Mouse (Mus musculus): ENCODE data around the gene Spin4. TPM values are rescaled to one million over a fixed set of nuclear protein-coding genes. Genes with fewer than 3 reads are reported as not detected.

The Spin4 gene
- polyA plus RNA-seq (2014; fragmentation: Nextera tagmentation; extraction: Ambion mirVana), result 3.7 and 5.4 TPM in 2 replicates

DNA sequence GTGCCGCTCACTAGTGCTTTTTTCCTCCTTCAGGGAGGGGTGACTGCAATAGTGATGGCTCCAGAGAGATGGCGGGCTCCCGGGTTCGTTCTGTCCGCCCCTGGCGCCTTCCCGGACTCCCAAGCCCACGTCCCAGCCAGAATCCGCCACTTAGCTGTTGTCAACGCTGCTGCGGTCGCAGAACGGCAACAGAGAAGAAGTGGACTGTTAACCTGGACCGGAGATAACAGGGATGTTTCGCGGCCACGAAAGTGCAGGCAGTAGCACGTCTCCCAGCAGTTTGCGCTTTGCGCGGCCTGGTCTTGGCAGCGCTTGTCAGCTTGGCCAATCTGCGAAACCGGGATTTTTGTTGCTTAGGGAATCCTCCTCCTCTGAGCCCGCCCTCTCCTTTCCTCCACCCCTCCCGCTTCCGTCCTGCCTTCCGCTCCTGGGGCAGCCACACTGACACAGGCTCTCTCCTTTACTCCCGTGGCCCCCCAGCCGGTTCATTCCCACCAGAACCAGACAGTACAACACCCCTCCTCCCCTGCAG, at the start of gene Spin4:
Gene Spin4, minus strand, starts transcription at position 322 of the 532 bp plus-strand sequence.
- H3K27me3 ChIP-seq (ENCODE audit: control insufficient read depth, insufficient read depth, low read length), result peaks cover 7% of the 10 kb centered on the region
- WGBS, result 13% methylated on average over 29 of the region's 30 CpGs
- H3K9me3 ChIP-seq (ENCODE audit: control insufficient read depth, low read length), result no peaks in the 10 kb centered on the region
- H3K27ac ChIP-seq, result peak within 1 kb of the TSS; percentile 79
- H3K9ac ChIP-seq, result peak within 1 kb of the TSS; percentile 58
- DNase-seq (ENCODE audit: low spot score) (peak; percentile 77), ATAC-seq (ENCODE audit: low FRiP score) (peak; percentile 92)
- peak within 1 kb of the TSS; percentile 67 for H3K4me2 ChIP-seq (replicated peaks)
- no peaks in the 10 kb centered on the region for H3K36me3 ChIP-seq (replicated peaks; ENCODE audit: control insufficient read depth, insufficient read depth)
- peak within 1 kb of the TSS; percentile 43 for H3K4me3 ChIP-seq (replicated peaks; ENCODE audit: low read length)
- H3K4me1 ChIP-seq (replicated peaks; ENCODE audit: control insufficient read depth, insufficient read depth, low read length), result no peaks in the 10 kb centered on the region

DNA sequence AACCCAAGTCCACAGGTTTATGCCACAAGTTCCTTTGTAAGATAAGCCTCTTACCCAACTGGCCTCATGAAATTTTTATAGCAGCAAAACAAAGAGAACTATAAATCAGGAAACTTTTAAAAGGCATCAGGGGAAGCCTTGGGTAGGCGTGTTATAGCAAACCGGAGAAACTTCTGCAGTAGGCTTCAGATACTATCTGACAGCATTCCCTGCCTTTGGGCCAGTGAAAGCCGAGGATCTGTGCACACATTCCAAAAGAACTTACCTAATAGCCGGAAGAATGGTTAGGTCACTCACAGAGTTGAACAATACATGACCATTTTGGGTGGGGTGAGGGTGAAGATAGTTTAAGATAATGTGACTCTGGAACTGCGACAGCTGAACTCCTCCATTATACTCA, 1.4 kb upstream of the Spin4 start:
- no peaks in the 10 kb centered on the region for H3K9me3 ChIP-seq (ENCODE audit: control insufficient read depth, low read length)
- no peak overlapping the region for H3K4me3 ChIP-seq (replicated peaks; ENCODE audit: low read length)
- H3K4me2 ChIP-seq (replicated peaks), result no peak overlapping the region
- peaks cover 7% of the 10 kb centered on the region for H3K27me3 ChIP-seq (ENCODE audit: control insufficient read depth, insufficient read depth, low read length)
- H3K9ac ChIP-seq, result no peak overlapping the region
- no peaks in the 10 kb centered on the region for H3K4me1 ChIP-seq (replicated peaks; ENCODE audit: control insufficient read depth, insufficient read depth, low read length)
- no peak for ATAC-seq (ENCODE audit: low FRiP score)
- no peak overlapping the region for H3K27ac ChIP-seq
- WGBS, result 73% methylated on average over 5 of the region's 5 CpGs
- no peak for DNase-seq (ENCODE audit: low spot score)
- H3K36me3 ChIP-seq (replicated peaks; ENCODE audit: control insufficient read depth, insufficient read depth), result no peaks in the 10 kb centered on the region

DNA sequence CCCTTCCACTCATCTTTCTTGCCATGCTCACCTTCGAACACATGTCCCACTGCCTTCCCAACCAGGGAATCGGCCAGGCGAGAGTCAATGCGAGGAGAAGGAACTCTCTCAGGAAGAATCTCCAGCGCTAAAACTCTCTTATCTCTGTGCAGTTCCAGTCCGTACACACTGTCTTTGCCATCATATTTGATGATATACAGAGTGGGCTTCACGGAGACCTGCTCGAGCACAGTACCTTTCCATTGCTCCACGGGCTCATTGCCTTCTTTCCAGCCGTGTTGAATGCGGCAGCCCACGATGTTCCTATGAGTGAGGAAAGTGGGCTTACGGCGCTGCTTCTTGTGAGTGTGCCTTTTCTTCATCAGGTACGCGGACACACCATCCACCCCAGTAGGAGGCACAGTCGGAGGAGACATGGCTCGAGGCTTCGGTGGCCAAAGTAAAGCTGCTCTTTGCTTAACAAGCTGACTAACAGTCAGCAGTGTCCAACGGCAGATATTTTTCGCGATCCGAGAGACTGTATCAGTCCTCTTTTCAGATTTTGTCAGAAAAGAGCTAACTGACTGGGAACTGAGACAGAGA, 612 bp downstream of the Spin4 start:
- peaks cover 7% of the 10 kb centered on the region for H3K27me3 ChIP-seq (ENCODE audit: control insufficient read depth, insufficient read depth, low read length)
- 16% methylated on average over 23 of the region's 23 CpGs for WGBS
- DNase-seq (ENCODE audit: low spot score), result peak; percentile 25
- peak overlapping the region; percentile 67 for H3K4me2 ChIP-seq (replicated peaks)
- H3K4me1 ChIP-seq (replicated peaks; ENCODE audit: control insufficient read depth, insufficient read depth, low read length), result no peaks in the 10 kb centered on the region
- H3K4me3 ChIP-seq (replicated peaks; ENCODE audit: low read length), result peak overlapping the region; percentile 43
- H3K27ac ChIP-seq, result peak overlapping the region; percentile 79
- peak; percentile 56 for ATAC-seq (ENCODE audit: low FRiP score)
- no peaks in the 10 kb centered on the region for H3K36me3 ChIP-seq (replicated peaks; ENCODE audit: control insufficient read depth, insufficient read depth)
- H3K9me3 ChIP-seq (ENCODE audit: control insufficient read depth, low read length), result no peaks in the 10 kb centered on the region
- H3K9ac ChIP-seq, result peak overlapping the region; percentile 58

DNA sequence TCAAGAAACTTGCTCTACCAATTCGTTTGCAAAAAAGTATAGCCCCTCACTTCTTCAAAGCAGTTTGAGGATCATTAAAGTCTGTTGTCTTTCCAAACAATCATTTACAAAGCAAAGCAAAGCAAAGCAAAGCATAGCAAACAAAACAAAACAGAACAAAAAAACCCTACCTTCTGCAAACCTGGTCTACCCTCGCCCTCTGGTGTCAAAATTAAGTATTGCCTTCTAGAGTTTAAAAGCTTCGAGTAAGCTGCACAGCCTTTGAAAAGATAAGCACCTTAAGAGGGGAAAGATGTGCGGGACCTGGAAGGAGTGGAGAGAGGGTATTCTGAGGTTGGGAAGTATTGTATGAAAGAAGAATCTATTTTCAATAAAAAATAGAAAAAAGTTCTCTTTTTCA, 14.4 kb downstream of the Spin4 start:
- 30% methylated on average over 4 of the region's 4 CpGs for WGBS
- H3K27ac ChIP-seq, result no peak overlapping the region

GRCm38 (mm10) chrX:94998845-94999244, 27.6 kb downstream of the Spin4 start:
- H3K9ac ChIP-seq, result no peak overlapping the region
- H3K27me3 ChIP-seq (ENCODE audit: control insufficient read depth, insufficient read depth, low read length), result 0 out of 2 replicates have a peak, but pooled peaks cover 3% of the 10 kb centered on the region
- no peaks in the 10 kb centered on the region for H3K36me3 ChIP-seq (replicated peaks; ENCODE audit: control insufficient read depth, insufficient read depth)
- 94% methylated on average over 11 of the region's 11 CpGs for WGBS
- H3K4me1 ChIP-seq (replicated peaks; ENCODE audit: control insufficient read depth, insufficient read depth, low read length), result no peaks in the 10 kb centered on the region
- H3K27ac ChIP-seq, result no peak overlapping the region
- H3K9me3 ChIP-seq (ENCODE audit: control insufficient read depth, low read length), result no peaks in the 10 kb centered on the region
- ATAC-seq (ENCODE audit: low FRiP score) (no peak), DNase-seq (ENCODE audit: low spot score) (no peak)
- H3K4me3 ChIP-seq (replicated peaks; ENCODE audit: low read length), result no peak overlapping the region
- H3K4me2 ChIP-seq (replicated peaks), result no peak overlapping the region

More for the DNA sequence above, 14.4 kb downstream of the Spin4 start:
- Histone ChIP-seq H3K4me1 (replicated peaks; ENCODE audit: control insufficient read depth, insufficient read depth, low read length) (no peaks in the 10 kb centered on the region), H3K9ac (no peak overlapping the region), H3K36me3 (replicated peaks; ENCODE audit: control insufficient read depth, insufficient read depth) (no peaks in the 10 kb centered on the region), H3K4me3 (replicated peaks; ENCODE audit: low read length) (no peak overlapping the region), H3K4me2 (replicated peaks) (no peak overlapping the region), H3K27me3 (ENCODE audit: control insufficient read depth, insufficient read depth, low read length) (0 out of 2 replicates have a peak, but pooled peaks cover 3% of the 10 kb centered on the region), H3K9me3 (ENCODE audit: control insufficient read depth, low read length) (no peaks in the 10 kb centered on the region)
- ATAC-seq (ENCODE audit: low FRiP score), result no peak
- peak; percentile 72 for DNase-seq (ENCODE audit: low spot score)

DNA sequence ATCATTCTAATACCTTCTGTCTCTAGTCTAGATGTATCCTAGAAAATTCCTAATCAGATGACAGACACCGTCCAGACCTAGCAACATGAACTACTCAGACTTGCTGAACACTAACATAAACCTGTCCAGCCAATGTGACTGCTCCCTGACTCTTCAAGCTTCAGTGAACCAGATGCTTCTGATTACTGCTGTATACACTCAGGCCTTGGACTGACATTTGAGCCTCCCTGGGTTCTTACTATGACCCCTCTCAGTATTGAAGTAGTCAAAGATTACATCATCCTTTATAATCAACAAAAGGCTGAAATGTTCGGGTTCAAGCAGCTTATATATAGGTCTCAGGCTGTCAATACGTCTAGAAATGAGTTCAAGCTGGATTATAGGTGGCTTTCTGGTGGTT, 32.4 kb downstream of the Spin4 start:
- Histone ChIP-seq H3K27ac (no peak overlapping the region), H3K27me3 (ENCODE audit: control insufficient read depth, insufficient read depth, low read length) (0 out of 2 replicates have a peak, but pooled peaks cover 3% of the 10 kb centered on the region), H3K4me2 (replicated peaks) (no peak overlapping the region), H3K9me3 (ENCODE audit: control insufficient read depth, low read length) (no peaks in the 10 kb centered on the region), H3K4me1 (replicated peaks; ENCODE audit: control insufficient read depth, insufficient read depth, low read length) (no peaks in the 10 kb centered on the region), H3K4me3 (replicated peaks; ENCODE audit: low read length) (no peak overlapping the region), H3K36me3 (replicated peaks; ENCODE audit: control insufficient read depth, insufficient read depth) (no peaks in the 10 kb centered on the region), H3K9ac (no peak overlapping the region)
- DNase-seq (ENCODE audit: low spot score), result no peak
- 27% methylated on average over 3 of the region's 3 CpGs for WGBS
- no peak for ATAC-seq (ENCODE audit: low FRiP score)

GRCm38 (mm10) chrX:94990903-94991302, 35.6 kb downstream of the Spin4 start:
- peak overlapping the region; percentile 34; the same call in 1 of the 2 replicates for H3K4me3 ChIP-seq (replicated peaks; ENCODE audit: low read length)
- 69% methylated on average over 2 of the region's 2 CpGs for WGBS
- DNase-seq (ENCODE audit: low spot score) (no peak), ATAC-seq (ENCODE audit: low FRiP score) (no peak)
- no peaks in the 10 kb centered on the region for H3K9me3 ChIP-seq (ENCODE audit: control insufficient read depth, low read length)
- H3K27me3 ChIP-seq (ENCODE audit: control insufficient read depth, insufficient read depth, low read length), result 0 out of 2 replicates have a peak, but pooled peaks cover 3% of the 10 kb centered on the region
- H3K9ac ChIP-seq, result peak overlapping the region; percentile 49; the same call in 1 of the 2 replicates
- no peaks in the 10 kb centered on the region for H3K4me1 ChIP-seq (replicated peaks; ENCODE audit: control insufficient read depth, insufficient read depth, low read length)
- peak overlapping the region; percentile 57 for H3K4me2 ChIP-seq (replicated peaks)
- H3K27ac ChIP-seq, result no peak overlapping the region
- H3K36me3 ChIP-seq (replicated peaks; ENCODE audit: control insufficient read depth, insufficient read depth), result no peaks in the 10 kb centered on the region

DNA sequence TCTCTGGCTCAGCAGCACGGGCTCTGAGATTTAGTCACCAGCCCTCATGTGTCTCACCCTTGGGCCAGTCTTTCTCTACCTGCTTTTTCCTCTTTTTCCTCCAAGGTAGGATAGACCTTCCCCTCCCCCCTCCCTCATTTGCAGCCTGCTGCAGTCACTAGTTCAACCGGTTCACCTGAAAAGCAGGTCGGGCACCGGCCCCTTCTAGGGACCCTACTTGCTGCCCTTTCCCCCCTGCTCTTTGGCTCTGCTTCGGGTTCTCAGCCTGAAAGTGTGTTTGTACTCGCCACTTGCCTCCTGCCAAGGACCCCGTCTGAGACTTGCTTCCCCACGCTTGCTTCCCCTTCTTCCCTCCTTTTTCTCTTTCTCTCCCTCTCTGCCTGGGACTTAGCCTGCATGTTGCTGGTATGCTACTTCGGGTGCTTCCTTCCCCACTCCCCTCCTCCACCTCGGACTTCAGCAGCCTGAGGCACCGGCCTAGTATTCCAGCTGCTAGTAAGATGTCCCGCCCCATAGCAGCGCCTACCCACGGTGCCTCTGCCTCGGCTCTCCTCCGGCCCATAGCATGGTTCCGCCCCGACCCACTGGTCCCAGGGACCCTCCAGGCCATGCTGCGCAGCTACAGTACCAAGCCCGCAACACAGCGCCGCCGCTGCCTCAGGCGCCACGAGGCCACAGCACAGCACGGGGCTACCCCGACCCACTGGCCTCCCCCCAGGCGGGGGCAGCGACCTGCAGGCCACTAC, 36.2 kb downstream of the Spin4 start:
- H3K9me3 ChIP-seq (ENCODE audit: control insufficient read depth, low read length), result no peaks in the 10 kb centered on the region
- H3K9ac ChIP-seq, result peak overlapping the region; percentile 49
- no peak overlapping the region for H3K27ac ChIP-seq
- peak; percentile 24 for DNase-seq (ENCODE audit: low spot score)
- H3K4me2 ChIP-seq (replicated peaks), result peak overlapping the region; percentile 57
- H3K4me3 ChIP-seq (replicated peaks; ENCODE audit: low read length), result peak overlapping the region; percentile 34
- WGBS, result 11% methylated on average over 29 of the region's 29 CpGs
- ATAC-seq (ENCODE audit: low FRiP score), result peak; percentile 82
- H3K4me1 ChIP-seq (replicated peaks; ENCODE audit: control insufficient read depth, insufficient read depth, low read length), result no peaks in the 10 kb centered on the region
- no peaks in the 10 kb centered on the region for H3K36me3 ChIP-seq (replicated peaks; ENCODE audit: control insufficient read depth, insufficient read depth)
- H3K27me3 ChIP-seq (ENCODE audit: control insufficient read depth, insufficient read depth, low read length), result 0 out of 2 replicates have a peak, but pooled peaks cover 3% of the 10 kb centered on the region
